Mouse (Mus musculus): ENCODE data around the gene Tmem217. TPM values are rescaled to one million over a fixed set of nuclear protein-coding genes. Genes with fewer than 3 reads are reported as not detected.

The Tmem217 gene
- polyA plus RNA-seq, 2 experiments = 0.09 to 0.41 TPM

DNA sequence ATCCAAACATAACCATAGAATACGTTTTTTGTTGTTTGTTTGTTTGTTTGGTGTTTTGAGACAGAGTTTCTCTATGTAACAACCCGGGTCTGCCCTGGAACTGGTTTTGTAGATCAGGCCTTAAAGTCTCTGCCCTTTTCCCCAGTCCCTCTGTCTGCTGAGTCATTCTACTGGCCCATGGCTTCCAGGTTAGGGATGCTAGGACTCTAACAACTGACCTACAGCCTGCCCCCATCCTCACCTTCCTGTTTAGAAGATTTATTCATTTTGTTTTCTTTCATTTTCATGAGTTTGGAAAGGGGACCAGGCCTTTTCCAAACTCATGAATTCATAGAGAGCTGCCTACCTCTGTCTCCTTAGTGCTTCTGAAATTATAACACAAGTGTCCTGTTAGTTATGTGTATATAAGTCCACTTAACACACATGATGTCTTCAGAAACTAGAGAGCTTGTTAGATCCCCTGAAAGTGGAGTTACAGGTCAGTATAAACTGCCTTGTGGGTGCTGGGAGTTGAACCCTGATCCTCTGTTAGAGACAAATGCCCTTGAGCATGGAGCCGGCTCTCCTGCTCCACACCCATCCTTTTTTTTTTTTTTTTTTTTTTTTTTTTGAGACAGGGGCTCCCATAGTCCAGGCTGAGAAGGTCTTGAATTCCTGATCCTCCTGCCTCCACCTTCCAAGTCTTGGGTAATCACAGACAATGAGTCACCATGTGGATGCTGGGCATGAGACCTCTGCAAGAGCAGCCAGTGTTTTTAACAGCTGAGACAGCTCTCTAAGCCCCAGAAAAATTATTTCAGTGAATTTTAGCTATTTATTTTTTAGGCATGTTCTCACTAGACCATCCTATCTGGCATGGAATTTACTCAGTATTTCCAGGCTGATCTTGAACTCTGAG lies 66.6 kb downstream of the Tmem217 start:
- Histone ChIP-seq H3K27ac (replicated peaks; ENCODE audit: low read depth, low read length) (no peak overlapping the region), H3K36me3 (ENCODE audit: control insufficient read depth, insufficient read depth, low read length) (no peaks in the 10 kb centered on the region), H3K9me3 (ENCODE audit: control insufficient read depth, low read length) (no peaks in the 10 kb centered on the region), H3K4me3 (replicated peaks; ENCODE audit: low read length) (no peak overlapping the region), H3K9ac (ENCODE audit: low read depth, low read length, severe bottlenecking) (no peak overlapping the region), H3K4me1 (ENCODE audit: control insufficient read depth, insufficient read depth, low read length) (peaks cover 5% of the 10 kb centered on the region), H3K4me2 (replicated peaks; ENCODE audit: low read depth, low read length, severe bottlenecking) (no peak overlapping the region), H3K27me3 (ENCODE audit: control insufficient read depth, insufficient read depth, low read length) (no peaks in the 10 kb centered on the region)
- ATAC-seq (ENCODE audit: low FRiP score, low read depth) (no peak), DNase-seq (ENCODE audit: low spot score) (no peak)
- TF ChIP-seq POLR2A (IDR thresholded peaks at IDR 0.05; ENCODE audit: borderline replicate concordance, extremely low read depth, insufficient read depth, insufficient read length) = no peak
- WGBS = 73% methylated on average over 3 of the region's 3 CpGs

DNA sequence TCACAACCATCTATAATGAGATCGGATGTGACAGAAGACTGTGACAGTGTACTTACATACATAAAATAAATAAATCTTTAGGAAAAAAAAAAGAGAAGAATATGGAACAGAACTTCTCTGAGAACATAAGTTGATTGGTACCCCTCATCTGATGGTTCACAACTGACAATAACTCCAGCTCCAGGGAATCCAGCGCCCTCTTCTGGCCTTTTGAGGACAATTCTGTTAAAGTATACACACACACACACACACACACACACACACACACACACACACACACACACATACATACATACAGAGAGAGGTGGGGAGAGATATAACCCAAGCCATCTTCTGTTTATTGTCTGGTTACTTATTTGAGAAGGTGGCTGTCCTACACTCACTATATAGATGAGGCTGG lies 67.8 kb downstream of the Tmem217 start:
- WGBS = 92% methylated on average over 2 of the region's 2 CpGs

DNA sequence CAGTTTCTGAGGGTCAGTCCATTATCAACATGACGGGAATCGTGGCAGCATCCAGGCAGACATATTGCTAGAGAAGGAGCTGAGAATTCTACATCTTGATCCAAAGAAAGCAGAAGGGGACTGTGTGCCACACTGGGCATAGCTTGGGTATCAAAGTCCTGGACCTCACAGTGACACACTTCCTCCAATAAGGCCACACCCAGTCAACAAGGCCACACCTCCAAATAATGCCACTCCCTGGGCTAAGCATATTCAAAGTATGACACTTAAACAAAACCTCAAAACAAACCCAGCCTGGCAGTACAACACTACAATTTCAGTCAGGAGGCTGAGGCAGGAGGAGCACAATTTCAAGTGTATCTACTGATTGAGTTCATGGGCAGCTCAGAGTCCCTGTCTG lies 68.9 kb downstream of the Tmem217 start:
- ATAC-seq (ENCODE audit: low FRiP score, low read depth) = no peak
- no peak overlapping the region for H3K27ac ChIP-seq (replicated peaks; ENCODE audit: low read depth, low read length)
- no peaks in the 10 kb centered on the region for H3K27me3 ChIP-seq (ENCODE audit: control insufficient read depth, insufficient read depth, low read length)
- no peak overlapping the region for H3K4me3 ChIP-seq (replicated peaks; ENCODE audit: low read length)
- no peak for TF ChIP-seq POLR2A (IDR thresholded peaks at IDR 0.05; ENCODE audit: borderline replicate concordance, extremely low read depth, insufficient read depth, insufficient read length)
- H3K36me3 ChIP-seq (ENCODE audit: control insufficient read depth, insufficient read depth, low read length) = no peaks in the 10 kb centered on the region
- H3K4me2 ChIP-seq (replicated peaks; ENCODE audit: low read depth, low read length, severe bottlenecking) = no peak overlapping the region
- no peaks in the 10 kb centered on the region for H3K4me1 ChIP-seq (ENCODE audit: control insufficient read depth, insufficient read depth, low read length)
- no peak for DNase-seq (ENCODE audit: low spot score)
- H3K9ac ChIP-seq (ENCODE audit: low read depth, low read length, severe bottlenecking) = no peak overlapping the region
- H3K9me3 ChIP-seq (ENCODE audit: control insufficient read depth, low read length) = no peaks in the 10 kb centered on the region
- 98% methylated on average over 2 of the region's 2 CpGs for WGBS

More for the DNA sequence above, 67.8 kb downstream of the Tmem217 start:
- H3K27ac ChIP-seq (replicated peaks; ENCODE audit: low read depth, low read length) = no peak overlapping the region
- no peak for TF ChIP-seq POLR2A (IDR thresholded peaks at IDR 0.05; ENCODE audit: borderline replicate concordance, extremely low read depth, insufficient read depth, insufficient read length)
- no peaks in the 10 kb centered on the region for H3K9me3 ChIP-seq (ENCODE audit: control insufficient read depth, low read length)
- H3K9ac ChIP-seq (ENCODE audit: low read depth, low read length, severe bottlenecking) = no peak overlapping the region
- peaks cover 5% of the 10 kb centered on the region for H3K4me1 ChIP-seq (ENCODE audit: control insufficient read depth, insufficient read depth, low read length)
- no peak overlapping the region for H3K4me2 ChIP-seq (replicated peaks; ENCODE audit: low read depth, low read length, severe bottlenecking)
- H3K27me3 ChIP-seq (ENCODE audit: control insufficient read depth, insufficient read depth, low read length) = no peaks in the 10 kb centered on the region
- DNase-seq (ENCODE audit: low spot score) (no peak), ATAC-seq (ENCODE audit: low FRiP score, low read depth) (no peak)
- no peak overlapping the region for H3K4me3 ChIP-seq (replicated peaks; ENCODE audit: low read length)
- H3K36me3 ChIP-seq (ENCODE audit: control insufficient read depth, insufficient read depth, low read length) = no peaks in the 10 kb centered on the region

DNA sequence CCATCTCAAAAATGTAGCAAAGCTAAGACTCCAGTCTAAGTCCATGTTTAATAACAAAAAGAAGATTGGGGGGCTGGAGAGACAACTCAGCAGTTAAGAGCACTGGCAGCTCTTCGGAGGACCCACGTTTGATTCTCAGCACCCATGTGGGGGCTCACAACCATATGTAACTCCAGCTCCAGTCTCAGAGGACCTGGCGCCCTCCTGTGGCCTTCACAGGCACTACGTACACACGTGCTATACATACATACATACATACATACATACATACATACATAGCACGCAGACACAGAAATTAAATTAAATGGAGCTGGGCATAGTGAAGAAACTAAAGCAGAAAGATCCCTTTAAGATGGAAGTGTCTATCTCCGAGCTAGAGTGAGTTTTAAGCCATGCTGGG lies 69.6 kb downstream of the Tmem217 start:
- no peak for DNase-seq (ENCODE audit: low spot score)
- Histone ChIP-seq H3K4me3 (replicated peaks; ENCODE audit: low read length) (no peak overlapping the region), H3K4me1 (ENCODE audit: control insufficient read depth, insufficient read depth, low read length) (no peaks in the 10 kb centered on the region), H3K36me3 (ENCODE audit: control insufficient read depth, insufficient read depth, low read length) (no peaks in the 10 kb centered on the region), H3K27ac (replicated peaks; ENCODE audit: low read depth, low read length) (no peak overlapping the region), H3K27me3 (ENCODE audit: control insufficient read depth, insufficient read depth, low read length) (no peaks in the 10 kb centered on the region), H3K4me2 (replicated peaks; ENCODE audit: low read depth, low read length, severe bottlenecking) (no peak overlapping the region), H3K9me3 (ENCODE audit: control insufficient read depth, low read length) (no peaks in the 10 kb centered on the region), H3K9ac (ENCODE audit: low read depth, low read length, severe bottlenecking) (no peak overlapping the region)
- ATAC-seq (ENCODE audit: low FRiP score, low read depth) = no peak
- 93% methylated on average over 7 of the region's 7 CpGs for WGBS
- no peak for TF ChIP-seq POLR2A (IDR thresholded peaks at IDR 0.05; ENCODE audit: borderline replicate concordance, extremely low read depth, insufficient read depth, insufficient read length)

DNA sequence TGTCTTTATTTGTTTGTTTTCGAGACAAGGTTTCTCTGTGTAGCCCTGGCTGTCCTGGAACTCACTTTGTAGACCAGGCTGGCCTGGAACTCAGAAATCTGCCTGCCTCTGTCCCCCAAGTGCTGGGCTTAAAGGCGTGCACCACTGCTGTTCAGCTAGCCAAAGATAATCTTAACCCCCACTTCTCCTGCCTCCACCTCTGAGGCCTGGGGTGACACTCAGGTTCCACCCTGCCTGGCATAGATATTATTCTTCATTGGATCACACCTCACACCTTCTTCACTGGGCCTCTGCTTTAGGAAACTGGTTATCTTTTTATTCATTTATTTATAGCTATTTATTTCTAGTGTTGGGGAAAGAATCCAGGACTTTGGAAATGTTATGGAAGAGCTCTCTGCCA lies 71.9 kb downstream of the Tmem217 start:
- Histone ChIP-seq H3K4me3 (replicated peaks; ENCODE audit: low read length) (no peak overlapping the region), H3K27me3 (ENCODE audit: control insufficient read depth, insufficient read depth, low read length) (no peaks in the 10 kb centered on the region), H3K36me3 (ENCODE audit: control insufficient read depth, insufficient read depth, low read length) (no peaks in the 10 kb centered on the region), H3K4me1 (ENCODE audit: control insufficient read depth, insufficient read depth, low read length) (no peaks in the 10 kb centered on the region), H3K9ac (ENCODE audit: low read depth, low read length, severe bottlenecking) (no peak overlapping the region), H3K27ac (replicated peaks; ENCODE audit: low read depth, low read length) (no peak overlapping the region), H3K9me3 (ENCODE audit: control insufficient read depth, low read length) (no peaks in the 10 kb centered on the region), H3K4me2 (replicated peaks; ENCODE audit: low read depth, low read length, severe bottlenecking) (no peak overlapping the region)
- TF ChIP-seq POLR2A (IDR thresholded peaks at IDR 0.05; ENCODE audit: borderline replicate concordance, extremely low read depth, insufficient read depth, insufficient read length) = no peak
- WGBS = 82% methylated on average over 2 of the region's 2 CpGs
- DNase-seq (ENCODE audit: low spot score) (no peak), ATAC-seq (ENCODE audit: low FRiP score, low read depth) (no peak)
